Mouse (Mus musculus): Measurements from ENCODE around the gene Ano8. TPM values are rescaled to one million over a fixed set of nuclear protein-coding genes. Genes with fewer than 3 reads are reported as not detected.
"Not testable (repeated sequence)": the region's sequence is repeated elsewhere in the genome, so short reads cannot be mapped to it uniquely, and the experiment has no call there.

Gene Ano8
- polyA plus RNA-seq, 1 experiment from 2014 or later = 1.0 TPM

GRCm38 (mm10) chr8:71445096-71445495 is 40.7 kb downstream of the Ano8 start:
- Histone ChIP-seq H3K27ac (ENCODE audit: low read length) (no peak overlapping the region), H3K27me3 (ENCODE audit: control insufficient read depth, insufficient read depth, low read depth, low read length) (no peaks in the 10 kb centered on the region), H3K4me1 (replicated peaks; ENCODE audit: control insufficient read depth, insufficient read depth, low read length) (no peaks in the 10 kb centered on the region), H3K9ac (ENCODE audit: low read length) (no peak overlapping the region), H3K4me2 (ENCODE audit: low read depth, low read length) (no peak overlapping the region), H3K36me3 (ENCODE audit: control insufficient read depth, insufficient read depth, low read length) (no peaks in the 10 kb centered on the region), H3K9me3 (ENCODE audit: control insufficient read depth, low read length) (no peaks in the 10 kb centered on the region), H3K4me3 (ENCODE audit: low read length) (no peak overlapping the region)
- no peak for ATAC-seq (ENCODE audit: low read depth)
- 75% methylated on average over 7 of the region's 7 CpGs for WGBS

GRCm38 (mm10) chr8:71441404-71441803 is 44.4 kb downstream of the Ano8 start:
- no peak for ATAC-seq (ENCODE audit: low read depth)
- no peak overlapping the region for H3K27ac ChIP-seq (ENCODE audit: low read length)
- no peak overlapping the region for H3K4me3 ChIP-seq (ENCODE audit: low read length)
- H3K27me3 ChIP-seq (ENCODE audit: control insufficient read depth, insufficient read depth, low read depth, low read length) = no peaks in the 10 kb centered on the region
- H3K4me1 ChIP-seq (replicated peaks; ENCODE audit: control insufficient read depth, insufficient read depth, low read length) = no peaks in the 10 kb centered on the region
- H3K36me3 ChIP-seq (ENCODE audit: control insufficient read depth, insufficient read depth, low read length) = no peaks in the 10 kb centered on the region
- no peak overlapping the region for H3K9ac ChIP-seq (ENCODE audit: low read length)
- H3K9me3 ChIP-seq (ENCODE audit: control insufficient read depth, low read length) = no peaks in the 10 kb centered on the region
- H3K4me2 ChIP-seq (ENCODE audit: low read depth, low read length) = no peak overlapping the region
- WGBS = 0% methylated on average over 7 of the region's 7 CpGs

GRCm38 (mm10) chr8:71437041-71437440 is 48.7 kb downstream of the Ano8 start:
- no peaks in the 10 kb centered on the region for H3K9me3 ChIP-seq (ENCODE audit: control insufficient read depth, low read length)
- H3K4me3 ChIP-seq (ENCODE audit: low read length) = no peak overlapping the region
- H3K36me3 ChIP-seq (ENCODE audit: control insufficient read depth, insufficient read depth, low read length) = no peaks in the 10 kb centered on the region
- no peaks in the 10 kb centered on the region for H3K4me1 ChIP-seq (replicated peaks; ENCODE audit: control insufficient read depth, insufficient read depth, low read length)
- ATAC-seq (ENCODE audit: low read depth) = no peak
- H3K4me2 ChIP-seq (ENCODE audit: low read depth, low read length) = no peak overlapping the region
- H3K27ac ChIP-seq (ENCODE audit: low read length) = no peak overlapping the region
- no peaks in the 10 kb centered on the region for H3K27me3 ChIP-seq (ENCODE audit: control insufficient read depth, insufficient read depth, low read depth, low read length)
- WGBS = 46% methylated on average over 3 of the region's 3 CpGs
- H3K9ac ChIP-seq (ENCODE audit: low read length) = no peak overlapping the region

- ATAC-seq (ENCODE audit: low read depth); H3K4me1 ChIP-seq (replicated peaks; ENCODE audit: control insufficient read depth, insufficient read depth, low read length): not testable (repeated sequence)
Measured at GRCm38 (mm10) chr8:71432935-71433334, 52.8 kb downstream of the Ano8 start.

More at GRCm38 (mm10) chr8:71432935-71433334, 52.8 kb downstream of the Ano8 start:
- not testable (repeated sequence) for H3K9ac ChIP-seq (ENCODE audit: low read length); H3K27me3 ChIP-seq (ENCODE audit: control insufficient read depth, insufficient read depth, low read depth, low read length); H3K9me3 ChIP-seq (ENCODE audit: control insufficient read depth, low read length); H3K4me2 ChIP-seq (ENCODE audit: low read depth, low read length); H3K27ac ChIP-seq (ENCODE audit: low read length); H3K36me3 ChIP-seq (ENCODE audit: control insufficient read depth, insufficient read depth, low read length); H3K4me3 ChIP-seq (ENCODE audit: low read length)
- WGBS = 59% methylated on average over 1 of the region's 1 CpGs

Other genes starting within 250 kb of the Ano8 start
- gene Myo9b, start 213.2 kb downstream of the Ano8 start, polyA plus RNA-seq (2015; fragmentation: Nextera tagmentation; extraction: Ambion mirVana) = 20.3 and 21.2 TPM in 2 replicates
- 58.6 and 67.2 TPM in 2 replicates for gene Haus8, start 213.0 kb downstream of the Ano8 start, polyA plus RNA-seq (2015; fragmentation: Nextera tagmentation; extraction: Ambion mirVana)
- gene Use1, start 119.1 kb downstream of the Ano8 start, polyA plus RNA-seq (2015; fragmentation: Nextera tagmentation; extraction: Ambion mirVana) = 95.6 and 101 TPM in 2 replicates
- gene Ocel1, start 114.7 kb downstream of the Ano8 start, polyA plus RNA-seq (2015; fragmentation: Nextera tagmentation; extraction: Ambion mirVana) = 5.9 and 6.3 TPM in 2 replicates
- 36.2 and 39.9 TPM in 2 replicates for gene Nr2f6, start 104.0 kb downstream of the Ano8 start, polyA plus RNA-seq (2015; fragmentation: Nextera tagmentation; extraction: Ambion mirVana)
- gene Ushbp1, start 90.2 kb downstream of the Ano8 start, polyA plus RNA-seq (2015; fragmentation: Nextera tagmentation; extraction: Ambion mirVana) = 37.3 and 40.7 TPM in 2 replicates
- gene Babam1, start 89.1 kb downstream of the Ano8 start, polyA plus RNA-seq (2015; fragmentation: Nextera tagmentation; extraction: Ambion mirVana) = 96.9 and 108 TPM in 2 replicates
- 44.9 and 49.4 TPM in 2 replicates for gene Ankle1, start 80.0 kb downstream of the Ano8 start, polyA plus RNA-seq (2015; fragmentation: Nextera tagmentation; extraction: Ambion mirVana)
- 36.7 and 37.8 TPM in 2 replicates for gene Abhd8, start 22.3 kb downstream of the Ano8 start, polyA plus RNA-seq (2015; fragmentation: Nextera tagmentation; extraction: Ambion mirVana)
- 136 and 151 TPM in 2 replicates for gene Mrpl34, start 21.0 kb downstream of the Ano8 start, polyA plus RNA-seq (2015; fragmentation: Nextera tagmentation; extraction: Ambion mirVana)
- 91.9 and 96.3 TPM in 2 replicates for gene Dda1, start 16.8 kb downstream of the Ano8 start, polyA plus RNA-seq (2015; fragmentation: Nextera tagmentation; extraction: Ambion mirVana)
- 16.1 and 17.4 TPM in 2 replicates for gene Gtpbp3, start 2.1 kb upstream of the Ano8 start, polyA plus RNA-seq (2015; fragmentation: Nextera tagmentation; extraction: Ambion mirVana)
- gene Plvap, start 25.8 kb upstream of the Ano8 start, polyA plus RNA-seq (2015; fragmentation: Nextera tagmentation; extraction: Ambion mirVana) = 130 and 145 TPM in 2 replicates
- 0.23 and 0.58 TPM in 2 replicates for gene Ccdc194, start 39.7 kb upstream of the Ano8 start, polyA plus RNA-seq (2015; fragmentation: Nextera tagmentation; extraction: Ambion mirVana)
- gene Bst2, start 51.5 kb upstream of the Ano8 start, polyA plus RNA-seq (2015; fragmentation: Nextera tagmentation; extraction: Ambion mirVana) = 50.4 and 51.1 TPM in 2 replicates
- 96.3 and 99.5 TPM in 2 replicates for gene Mvb12a, start 57.0 kb upstream of the Ano8 start, polyA plus RNA-seq (2015; fragmentation: Nextera tagmentation; extraction: Ambion mirVana)
- 4.4 and 4.5 TPM in 2 replicates for gene Tmem221, start 72.9 kb upstream of the Ano8 start, polyA plus RNA-seq (2015; fragmentation: Nextera tagmentation; extraction: Ambion mirVana)
- gene Nxnl1, start 80.6 kb upstream of the Ano8 start, polyA plus RNA-seq (2015; fragmentation: Nextera tagmentation; extraction: Ambion mirVana) = 0.10 TPM in 1 of 2 replicates, not detected in the other
- 38.4 and 39.5 TPM in 2 replicates for gene Slc27a1, start 82.9 kb upstream of the Ano8 start, polyA plus RNA-seq (2015; fragmentation: Nextera tagmentation; extraction: Ambion mirVana)
- 202 and 218 TPM in 2 replicates for gene Pgls, start 106.2 kb upstream of the Ano8 start, polyA plus RNA-seq (2015; fragmentation: Nextera tagmentation; extraction: Ambion mirVana)
- gene Fam129c, start 111.7 kb upstream of the Ano8 start, polyA plus RNA-seq (2015; fragmentation: Nextera tagmentation; extraction: Ambion mirVana) = 2.7 and 3.7 TPM in 2 replicates
- gene Colgalt1, start 125.0 kb upstream of the Ano8 start, polyA plus RNA-seq (2015; fragmentation: Nextera tagmentation; extraction: Ambion mirVana) = 70.3 and 72.9 TPM in 2 replicates
- 0.67 and 0.68 TPM in 2 replicates for gene Unc13a, start 185.8 kb upstream of the Ano8 start, polyA plus RNA-seq (2015; fragmentation: Nextera tagmentation; extraction: Ambion mirVana)
- 8.9 and 9.1 TPM in 2 replicates for gene Jak3, start 190.3 kb upstream of the Ano8 start, polyA plus RNA-seq (2015; fragmentation: Nextera tagmentation; extraction: Ambion mirVana)
- 1.4 and 1.5 TPM in 2 replicates for gene Insl3, start 203.3 kb upstream of the Ano8 start, polyA plus RNA-seq (2015; fragmentation: Nextera tagmentation; extraction: Ambion mirVana)
- gene B3gnt3, start 215.8 kb upstream of the Ano8 start, polyA plus RNA-seq (2015; fragmentation: Nextera tagmentation; extraction: Ambion mirVana) = 4.4 and 4.6 TPM in 2 replicates
- 6.5 and 8.0 TPM in 2 replicates for gene Fcho1, start 239.8 kb upstream of the Ano8 start, polyA plus RNA-seq (2015; fragmentation: Nextera tagmentation; extraction: Ambion mirVana)